ENCODE assay signal across 15 mouse cellular contexts in genomic region chr12:75552296-75552695, GRCm38 (mm10). TPM values are rescaled to one million over a fixed set of nuclear protein-coding genes. Genes with fewer than 3 reads are reported as not detected.
A peak's percentile ranks its signal among the peaks of the same experiment; 100 is the strongest.
DNase-seq lines count a peak whose midpoint lies in the region; ATAC-seq and TF ChIP-seq lines count a peak whose summit lies in the region.
"Had no signal": no experiment of that assay in that cellular context is flagged by ENCODE, and none has a peak within 500 bp of the region (broad histone marks: within the 10 kb centered on the region; RNA-seq: fewer than 3 reads in every experiment).

No protein-coding gene starts in this region.

- H3K9ac ChIP-seq in heart, embryonic 11.5 days (ENCODE audit: low read depth, low read length), result no peak overlapping the region
- no peak overlapping the region for H3K9ac ChIP-seq in heart, embryonic 12.5 days
- H3K9ac ChIP-seq: embryonic facial prominence, embryonic 15.5 days; forebrain, postnatal 0 days; hindbrain, embryonic 13.5 days had no signal

- H3K4me2 ChIP-seq in heart, embryonic 11.5 days, result no peak overlapping the region
- H3K4me2 ChIP-seq in heart, embryonic 12.5 days, result no peak overlapping the region
- H3K4me2 ChIP-seq: embryonic facial prominence, embryonic 15.5 days; hindbrain, embryonic 13.5 days had no signal

- intact Hi-C loops in gastrocnemius, adult 2 months (cut with DNase I), result no loop called here

- H3K36me3 ChIP-seq in heart, embryonic 11.5 days (ENCODE audit: control insufficient read depth, insufficient read depth, low read length), result no peaks in the 10 kb centered on the region
- H3K36me3 ChIP-seq in heart, embryonic 12.5 days, result no peaks in the 10 kb centered on the region
- H3K36me3 ChIP-seq: embryonic facial prominence, embryonic 15.5 days; hindbrain, embryonic 13.5 days had no signal

- no peak overlapping the region for H3K27ac ChIP-seq in heart, embryonic 11.5 days (ENCODE audit: low read depth, low read length)
- H3K27ac ChIP-seq in gastrocnemius, adult 2 months, result peak overlapping the region; percentile 90
- H3K27ac ChIP-seq in heart, embryonic 12.5 days (ENCODE audit: poor library complexity, severe bottlenecking), result peak overlapping the region; percentile 35
- no peak overlapping the region for H3K27ac ChIP-seq in layer of hippocampus, adult 2 months
- H3K27ac ChIP-seq: embryonic facial prominence, embryonic 15.5 days; hindbrain, embryonic 13.5 days had no signal

- peaks cover 27% of the 10 kb centered on the region for H3K4me1 ChIP-seq in heart, embryonic 11.5 days (ENCODE audit: control insufficient read depth, insufficient read depth, low read length)
- H3K4me1 ChIP-seq in heart, embryonic 12.5 days (replicated peaks), result peaks cover 55% of the 10 kb centered on the region

- DNase-seq in heart, adult 11 months, result peak; percentile 96
- DNase-seq in gastrocnemius, adult 2 months, result peak; percentile 93
- DNase-seq in heart, postnatal 4 days, result peak; percentile 40
- no peak for DNase-seq in kidney, postnatal 14 days
- DNase-seq in layer of hippocampus, adult 2 months (ENCODE audit: low spot score in 2 of 2), result no peak
- no peak for DNase-seq in cerebellum, adult 11-12 months
- DNase-seq: adrenal gland, postnatal 25 days; forebrain, postnatal 0 days; kidney, postnatal 25 days had no signal

- H3K27me3 ChIP-seq in heart, embryonic 11.5 days (ENCODE audit: control insufficient read depth, insufficient read depth, low read length), result no peaks in the 10 kb centered on the region
- H3K27me3 ChIP-seq in heart, embryonic 12.5 days (replicated peaks), result no peaks in the 10 kb centered on the region
- H3K27me3 ChIP-seq: embryonic facial prominence, embryonic 15.5 days; hindbrain, embryonic 13.5 days had no signal

- no peak for TF ChIP-seq CTCF in gastrocnemius, adult 2 months (IDR thresholded peaks at IDR 0.05)
- TF ChIP-seq CTCF in layer of hippocampus, adult 2 months (conservative IDR thresholded peaks at IDR 0.05), result no peak

- ATAC-seq in heart, embryonic 11.5 days (replicated peaks; ENCODE audit: insufficient number of reproducible peaks, low FRiP score, low TSS enrichment), result no peak
- ATAC-seq in heart, embryonic 12.5 days (ENCODE audit: insufficient number of reproducible peaks, low FRiP score), result no peak
- ATAC-seq: forebrain, postnatal 0 days; intestine, embryonic 16.5 days had no signal

- no peaks in the 10 kb centered on the region for H3K9me3 ChIP-seq in heart, embryonic 11.5 days (replicated peaks; ENCODE audit: control insufficient read depth, low read length)
- no peaks in the 10 kb centered on the region for H3K9me3 ChIP-seq in heart, embryonic 12.5 days (replicated peaks)
- H3K9me3 ChIP-seq: embryonic facial prominence, embryonic 15.5 days; hindbrain, embryonic 13.5 days had no signal

- 62% methylated on average over 3 of the region's 3 CpGs for WGBS in heart, embryonic 11.5 days (ENCODE audit: insufficient replicate concordance)
- 54% methylated on average over 3 of the region's 3 CpGs for WGBS in heart, embryonic 12.5 days

- no peak overlapping the region for H3K4me3 ChIP-seq in heart, embryonic 11.5 days (ENCODE audit: low read depth, low read length)
- H3K4me3 ChIP-seq in gastrocnemius, adult 2 months, result peak overlapping the region; percentile 22
- H3K4me3 ChIP-seq in heart, embryonic 12.5 days, result no peak overlapping the region
- no peak overlapping the region for H3K4me3 ChIP-seq in layer of hippocampus, adult 2 months
- H3K4me3 ChIP-seq: embryonic facial prominence, embryonic 15.5 days; hindbrain, embryonic 13.5 days; myocyte had no signal

RNA-seq across cellular contexts. Expression of gene Ppp2r5e, which starts 43.7 kb away (rescaled TPM):
- 11.9 and 12.6 TPM in 2 replicates for polyA plus RNA-seq in heart, embryonic 11.5 days (2014; fragmentation: Nextera tagmentation; extraction: Ambion mirVana)
- total RNA-seq in gastrocnemius, adult 2 months (2021), result 10 to 100 TPM; 32.2 to 34.3 TPM
- 12.1 and 12.7 TPM in 2 replicates for polyA plus RNA-seq in heart, embryonic 12.5 days (2016; fragmentation: Nextera tagmentation; extraction: Ambion mirVana)
- total RNA-seq in heart, postnatal 4 days (2021), result 10 to 100 TPM; 35.1 to 39.1 TPM
- total RNA-seq in layer of hippocampus, adult 2 months (2021), result 10 to 100 TPM; 79.1 to 80.1 TPM

Comparison
In these comparisons a context has a peak if more than half of its experiments do, and no peak if none do; other contexts are left out.
1. H3K27ac ChIP-seq: peak in gastrocnemius, adult 2 months (single experiment) and heart, embryonic 12.5 days (single experiment); none in heart, embryonic 11.5 days (single experiment) and layer of hippocampus, adult 2 months (single experiment).
2. DNase-seq: peak in heart, adult 11 months (single experiment), gastrocnemius, adult 2 months (single experiment) and heart, postnatal 4 days (single experiment); none in kidney, postnatal 14 days (single experiment), layer of hippocampus, adult 2 months (0 of 2) and cerebellum, adult 11-12 months (single experiment).